Mouse (Mus musculus) right cerebral cortex, postnatal 10 days (tissue): ENCODE data around the gene Nprl3.
A peak's percentile ranks its signal among the peaks of the same experiment; 100 is the strongest.

Experiments used
- DNase-seq, 2 experiments: peaks; one replicate each; pipeline ENCODE4 v3.0.0; 2021; ENCODE audit warnings: low spot score in 2 of 2

The Nprl3 gene

GRCm38 (mm10) chr11:32198256-32198955 is 69.1 kb downstream of the Nprl3 start:
- DNase-seq, result peak in 1 of 2 experiments; percentile 12

GRCm38 (mm10) chr11:32197766-32198165 is 69.7 kb downstream of the Nprl3 start:
- DNase-seq, result peak in 1 of 2 experiments; percentile 6

- DNase-seq, result peak in 1 of 2 experiments; percentile 5
Measured at GRCm38 (mm10) chr11:32196727-32197126, 70.8 kb downstream of the Nprl3 start.

GRCm38 (mm10) chr11:32195867-32196540 is 71.5 kb downstream of the Nprl3 start:
- peak in 1 of 2 experiments; percentile 9 for DNase-seq

GRCm38 (mm10) chr11:32194626-32195025 is 72.9 kb downstream of the Nprl3 start:
- DNase-seq, result peak in 1 of 2 experiments; percentile 11

- no peak for DNase-seq
Measured at GRCm38 (mm10) chr11:32194086-32194485, 73.4 kb downstream of the Nprl3 start.

- DNase-seq, result no peak
Measured at GRCm38 (mm10) chr11:32193156-32193555, 74.4 kb downstream of the Nprl3 start.

- no peak for DNase-seq
Measured at GRCm38 (mm10) chr11:32190603-32191110, 76.8 kb downstream of the Nprl3 start.

GRCm38 (mm10) chr11:32190119-32190518 is 77.4 kb downstream of the Nprl3 start:
- no peak for DNase-seq

GRCm38 (mm10) chr11:32189434-32189833 is 78.1 kb downstream of the Nprl3 start:
- peak in 1 of 2 experiments; percentile 6 for DNase-seq

GRCm38 (mm10) chr11:32188881-32189280 is 78.6 kb downstream of the Nprl3 start:
- peak in 1 of 2 experiments; percentile 10 for DNase-seq

- DNase-seq, result peak in 1 of 2 experiments; percentile 11
Measured at GRCm38 (mm10) chr11:32187256-32187655, 80.3 kb downstream of the Nprl3 start.

GRCm38 (mm10) chr11:32186031-32186430 is 81.5 kb downstream of the Nprl3 start:
- peak in 1 of 2 experiments; percentile 2 for DNase-seq

GRCm38 (mm10) chr11:32184469-32184868 is 83.0 kb downstream of the Nprl3 start:
- peak in 1 of 2 experiments; percentile 18 for DNase-seq

- peak; percentile 90 to 94 for DNase-seq
Measured at GRCm38 (mm10) chr11:32181973-32182868, 85.3 kb downstream of the Nprl3 start.

GRCm38 (mm10) chr11:32181246-32181645 is 86.3 kb downstream of the Nprl3 start:
- DNase-seq, result peak in 1 of 2 experiments; percentile 6

- peak in 1 of 2 experiments; percentile 8 for DNase-seq
Measured at GRCm38 (mm10) chr11:32178506-32178905, 89.0 kb downstream of the Nprl3 start.
